Mouse (Mus musculus): ENCODE measurements around the gene Mapk3.

DNA sequence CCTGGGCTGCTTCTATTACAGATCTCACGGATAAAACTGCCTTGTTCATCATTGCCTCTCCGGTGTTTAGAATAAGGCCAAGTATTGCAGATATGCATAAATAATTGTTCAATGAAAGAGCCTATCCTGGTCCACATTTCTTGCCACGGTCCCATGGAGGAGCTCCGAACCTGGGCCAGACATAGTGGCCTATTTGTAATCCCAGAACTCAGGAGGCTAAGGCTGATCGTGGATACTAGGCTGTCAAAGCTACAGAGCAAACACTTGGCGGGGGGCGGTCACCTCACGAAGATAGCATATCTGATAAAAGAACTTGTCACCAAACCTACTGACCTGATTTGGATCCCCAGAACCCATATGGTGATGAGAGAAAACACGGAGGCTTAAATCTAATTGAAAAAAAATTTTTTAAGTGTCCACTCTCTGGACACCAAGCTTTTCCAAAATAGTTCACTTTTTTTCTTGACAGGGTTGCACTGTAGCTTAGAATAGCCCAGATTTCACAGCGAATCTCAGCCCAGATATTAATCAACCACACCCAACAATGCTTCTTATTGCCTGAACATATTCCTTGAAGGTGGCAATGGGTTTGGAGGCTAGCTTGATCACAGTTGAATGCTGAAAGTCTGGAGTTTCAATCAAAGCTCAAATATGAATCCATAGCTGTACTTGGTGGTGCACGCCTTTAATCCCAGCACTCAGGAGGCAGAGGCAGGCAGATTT, 33.5 kb downstream of the Mapk3 start:
- no peak for TF ChIP-seq CTCF (IDR thresholded peaks at IDR 0.05; ENCODE audit: control insufficient read depth, insufficient read depth, low read length)
- TF ChIP-seq POLR2A (IDR thresholded peaks at IDR 0.05; ENCODE audit: borderline replicate concordance, control insufficient read depth, low read depth, low read length): no peak

Measured in bone marrow, adult 2 months (tissue).